Mouse (Mus musculus) heart, adult 2 months (tissue): Measurements from ENCODE around the gene Ephb2.

Experiments used
- CTCF ChIP-seq: fragments of 200-600 bp; IDR thresholded peaks from 2 replicates; pipeline ENCODE4 v1.8.1; 2022; ENCODE audit warnings: antibody characterized with exemption, mild to moderate bottlenecking, moderate library complexity
- EP300 ChIP-seq: fragments of 200-500 bp; IDR thresholded peaks from 2 replicates; pipeline ENCODE4 v1.6.1; 2011; ENCODE audit warnings: low read depth, low read length, control low read depth; ENCODE audit not compliant: insufficient read depth
- POLR2A ChIP-seq: fragments of 200-500 bp; IDR thresholded peaks from 2 replicates; pipeline ENCODE4 v1.6.1; 2011; ENCODE audit warnings: mild to moderate bottlenecking, low read depth, low read length, control low read depth; ENCODE audit not compliant: insufficient read depth

GRCm38 (mm10) chr4:136732536-136733121 is 103.2 kb downstream of the Ephb2 start:
- TF ChIP-seq CTCF, result no peak
- TF ChIP-seq POLR2A, result no peak
- no peak for TF ChIP-seq EP300
